Comparison of ENCODE assay signal across 8 mouse cellular contexts in genomic region chr13:19177662-19178259, GRCm38 (mm10).
DNase-seq lines count a peak whose midpoint lies in the region; ATAC-seq and TF ChIP-seq lines count a peak whose summit lies in the region.

No protein-coding gene starts in this region.

- WGBS in forebrain, postnatal 0 days, result 59% methylated on average over 1 of the region's 1 CpGs

- H3K4me1 ChIP-seq in forebrain, postnatal 0 days (ENCODE audit: insufficient read depth), result no peaks in the 10 kb centered on the region

- peak; percentile 94 for ATAC-seq in forebrain, postnatal 0 days
- ATAC-seq in monocyte, adult 5-6 weeks (replicated peaks; ENCODE audit: insufficient number of reproducible peaks, low FRiP score, low TSS enrichment, poor library complexity, severe bottlenecking), result 0 out of 2 replicates have a peak, but pooled peaks have one; percentile 53

- no peak overlapping the region for H3K4me3 ChIP-seq in forebrain, postnatal 0 days (ENCODE audit: low read depth, low read length)

- H3K9me3 ChIP-seq in forebrain, postnatal 0 days (ENCODE audit: low read length), result no peaks in the 10 kb centered on the region

- TF ChIP-seq CTCF in forebrain, postnatal 0 days (IDR thresholded peaks at IDR 0.05; ENCODE audit: low read depth), result peak; percentile 74

- H3K9ac ChIP-seq in forebrain, postnatal 0 days, result no peak overlapping the region

- H3K36me3 ChIP-seq in forebrain, postnatal 0 days (ENCODE audit: insufficient read depth), result no peaks in the 10 kb centered on the region

- H3K4me2 ChIP-seq in forebrain, postnatal 0 days (ENCODE audit: low read depth), result no peak overlapping the region

- H3K27ac ChIP-seq in forebrain, postnatal 0 days (ENCODE audit: low read depth, low read length), result no peak overlapping the region

- H3K27me3 ChIP-seq in forebrain, postnatal 0 days (ENCODE audit: insufficient read depth, low read length), result no peaks in the 10 kb centered on the region

- peak; percentile 18 for DNase-seq in ovary, postnatal 14 days (ENCODE audit: low spot score)
- DNase-seq in ovary, postnatal 36 days (ENCODE audit: low spot score), result no peak
- peak; percentile 54 for DNase-seq in cerebellum, adult 9-10 months
- DNase-seq in forebrain, postnatal 0 days, result peak; percentile 66
- peak; percentile 27 to 28 for DNase-seq in kidney, adult 8-10 months
- DNase-seq in liver, result peak; percentile 76
- peak; percentile 87 for DNase-seq in thymus, postnatal 0 days (ENCODE audit: low spot score)
